Comparison of ENCODE assay signal across 8 mouse cellular contexts in genomic region chr11:82612026-82612425, GRCm38 (mm10).
A peak's percentile ranks its signal among the peaks of the same experiment; 100 is the strongest.
DNase-seq lines count a peak whose midpoint lies in the region; TF ChIP-seq lines count a peak whose summit lies in the region.

No protein-coding gene starts in this region.

- H3K27me3 ChIP-seq in heart, adult 2 months (ENCODE audit: control insufficient read depth, insufficient read depth, low read length): no peaks in the 10 kb centered on the region
- no peaks in the 10 kb centered on the region for H3K27me3 ChIP-seq in splenic B cell, adult 2 months (ENCODE audit: control insufficient read depth, insufficient read depth, low read length, poor library complexity, severe bottlenecking)

- no peaks in the 10 kb centered on the region for H3K79me2 ChIP-seq in heart, adult 2 months (replicated peaks; ENCODE audit: control insufficient read depth, insufficient read depth, low read length)

- DNase-seq in heart, adult 2 months: peak in 1 of 2 experiments; percentile 6
- DNase-seq in heart, adult 11 months: no peak
- DNase-seq in right cerebral cortex, adult 18-20 months: peak; percentile 19
- DNase-seq in right cerebral cortex, adult 2 months (ENCODE audit: low spot score in 2 of 2): no peak
- peak; percentile 31 for DNase-seq in c-Kit-positive CD71-negative TER-119-negative erythroid progenitor cells, embryonic 14.5 days (ENCODE audit: low read depth)
- peak; percentile 69 for DNase-seq in kidney, postnatal 14 days
- DNase-seq in splenic B cell, adult 2 months (ENCODE audit: low read depth, low spot score): peak; percentile 61
- DNase-seq in frontal cortex, postnatal 10 days (ENCODE audit: low spot score in 2 of 2): no peak

- no peaks in the 10 kb centered on the region for H3K4me1 ChIP-seq in heart, adult 2 months (ENCODE audit: control insufficient read depth, insufficient read depth, low read length)

- no peaks in the 10 kb centered on the region for H3K36me3 ChIP-seq in heart, adult 2 months (ENCODE audit: control insufficient read depth, insufficient read depth, low read length)
- H3K36me3 ChIP-seq in splenic B cell, adult 2 months (ENCODE audit: control insufficient read depth, insufficient read depth, low read length, poor library complexity, severe bottlenecking): no peaks in the 10 kb centered on the region

- TF ChIP-seq CTCF in heart, adult 2 months (IDR thresholded peaks at IDR 0.05): peak; percentile 49

- TF ChIP-seq POLR2A in heart, adult 2 months (IDR thresholded peaks at IDR 0.05; ENCODE audit: insufficient read depth, low read depth, low read length): no peak

- no peak overlapping the region for H3K9ac ChIP-seq in heart, adult 2 months (ENCODE audit: low read depth, low read length)

- no peak overlapping the region for H3K4me3 ChIP-seq in heart, adult 2 months

- intact Hi-C loops in heart, adult 2 months (cut with DNase I): no loop called here

- TF ChIP-seq EP300 in heart, adult 2 months (IDR thresholded peaks at IDR 0.05; ENCODE audit: insufficient read depth, low read depth, low read length): no peak

- H3K27ac ChIP-seq in heart, adult 2 months: no peak overlapping the region

Comparison
In these comparisons a context has a peak if more than half of its experiments do, and no peak if none do; other contexts are left out.
1. DNase-seq: peak in right cerebral cortex, adult 18-20 months (single experiment), c-Kit-positive CD71-negative TER-119-negative erythroid progenitor cells, embryonic 14.5 days (single experiment), kidney, postnatal 14 days (single experiment) and splenic B cell, adult 2 months (single experiment); none in heart, adult 11 months (single experiment), right cerebral cortex, adult 2 months (0 of 2) and frontal cortex, postnatal 10 days (0 of 2).